Mouse (Mus musculus) left cerebral cortex, postnatal 10 days (tissue): ENCODE measurements around the gene 1500009C09Rik. TPM values are rescaled to one million over a fixed set of nuclear protein-coding genes. Genes with fewer than 3 reads are reported as not detected.

Experiments
- DNase-seq, 2 experiments: peaks; one replicate each; pipeline ENCODE4 v3.0.0; 2021 to 2022; ENCODE audit warnings: low spot score in 2 of 2, mixed read lengths in 1 of 2; ENCODE audit errors: extremely low spot score in 1 of 2
- intact Hi-C: fragments of 180-260 bp; cut with DNase I; formaldehyde crosslinking; loops from one replicate; pipeline ENCODE4 v1.15.1; 2025
- total RNA-seq, 2 experiments: library from RNA; stranded (reverse); gene quantifications; 2 replicates each; pipeline ENCODE4 v1.2.3; 2021

Gene 1500009C09Rik
- total RNA-seq, 2 experiments from 2014 or later = 83.1 to 87.6 TPM

GRCm38 (mm10) chr15:82217039-82217438 is 35.2 kb upstream of the 1500009C09Rik start:
- intact Hi-C loops = no loop called here
- no peak for DNase-seq

GRCm38 (mm10) chr15:82217980-82218379 is 34.2 kb upstream of the 1500009C09Rik start:
- DNase-seq = no peak
- intact Hi-C loops = no loop called here

GRCm38 (mm10) chr15:82218778-82219666 is 33.2 kb upstream of the 1500009C09Rik start:
- peak in 1 of 2 experiments; percentile 54 for DNase-seq
- intact Hi-C loops = no loop called here

- intact Hi-C loops = no loop called here
- no peak for DNase-seq
Measured at GRCm38 (mm10) chr15:82220003-82220675, 32.1 kb upstream of the 1500009C09Rik start.

GRCm38 (mm10) chr15:82221104-82221860 is 30.9 kb upstream of the 1500009C09Rik start:
- DNase-seq = no peak
- intact Hi-C loops = no loop called here

- DNase-seq = no peak
- intact Hi-C loops = no loop called here
Measured at GRCm38 (mm10) chr15:82223251-82223650, 28.9 kb upstream of the 1500009C09Rik start.

GRCm38 (mm10) chr15:82223657-82224601 is 28.3 kb upstream of the 1500009C09Rik start, which contains the start of gene Tnfrsf13c:
Tnfrsf13c (minus strand) TSS chr15:82224369.
- intact Hi-C loops = no loop called here
- DNase-seq = peak in 1 of 2 experiments; percentile 62

- intact Hi-C loops = no loop called here
- DNase-seq = no peak
Measured at GRCm38 (mm10) chr15:82224602-82225215, 27.5 kb upstream of the 1500009C09Rik start.

GRCm38 (mm10) chr15:82225769-82226168 is 26.4 kb upstream of the 1500009C09Rik start:
- DNase-seq = no peak
- intact Hi-C loops = no loop called here

GRCm38 (mm10) chr15:82229542-82230045 is 22.6 kb upstream of the 1500009C09Rik start:
- no peak for DNase-seq
- intact Hi-C loops = no loop called here

- intact Hi-C loops = no loop called here
- no peak for DNase-seq
Measured at GRCm38 (mm10) chr15:82230098-82230611, 22.0 kb upstream of the 1500009C09Rik start.

GRCm38 (mm10) chr15:82231100-82231499 is 21.1 kb upstream of the 1500009C09Rik start:
- intact Hi-C loops = no loop called here
- no peak for DNase-seq

- intact Hi-C loops = no loop called here
- peak in 1 of 2 experiments; percentile 55 for DNase-seq
Measured at GRCm38 (mm10) chr15:82231591-82232378, 20.4 kb upstream of the 1500009C09Rik start.

GRCm38 (mm10) chr15:82232651-82233050 is 19.5 kb upstream of the 1500009C09Rik start:
- no peak for DNase-seq
- intact Hi-C loops = no loop called here

GRCm38 (mm10) chr15:82235661-82236060 is 16.5 kb upstream of the 1500009C09Rik start:
- no peak for DNase-seq
- intact Hi-C loops = loop anchor here (2.0 kb wide), 2 partner anchors 95 to 171 kb away; no protein-coding TSS in a partner anchor

GRCm38 (mm10) chr15:82236565-82236964 is 15.6 kb upstream of the 1500009C09Rik start:
- intact Hi-C loops = loop anchor here (2.0 kb wide), 2 partner anchors 96 to 172 kb away; no protein-coding TSS in a partner anchor
- DNase-seq = peak; percentile 66 to 69
